Mouse (Mus musculus): ENCODE results near the gene Rbm8a.

The Rbm8a gene

DNA sequence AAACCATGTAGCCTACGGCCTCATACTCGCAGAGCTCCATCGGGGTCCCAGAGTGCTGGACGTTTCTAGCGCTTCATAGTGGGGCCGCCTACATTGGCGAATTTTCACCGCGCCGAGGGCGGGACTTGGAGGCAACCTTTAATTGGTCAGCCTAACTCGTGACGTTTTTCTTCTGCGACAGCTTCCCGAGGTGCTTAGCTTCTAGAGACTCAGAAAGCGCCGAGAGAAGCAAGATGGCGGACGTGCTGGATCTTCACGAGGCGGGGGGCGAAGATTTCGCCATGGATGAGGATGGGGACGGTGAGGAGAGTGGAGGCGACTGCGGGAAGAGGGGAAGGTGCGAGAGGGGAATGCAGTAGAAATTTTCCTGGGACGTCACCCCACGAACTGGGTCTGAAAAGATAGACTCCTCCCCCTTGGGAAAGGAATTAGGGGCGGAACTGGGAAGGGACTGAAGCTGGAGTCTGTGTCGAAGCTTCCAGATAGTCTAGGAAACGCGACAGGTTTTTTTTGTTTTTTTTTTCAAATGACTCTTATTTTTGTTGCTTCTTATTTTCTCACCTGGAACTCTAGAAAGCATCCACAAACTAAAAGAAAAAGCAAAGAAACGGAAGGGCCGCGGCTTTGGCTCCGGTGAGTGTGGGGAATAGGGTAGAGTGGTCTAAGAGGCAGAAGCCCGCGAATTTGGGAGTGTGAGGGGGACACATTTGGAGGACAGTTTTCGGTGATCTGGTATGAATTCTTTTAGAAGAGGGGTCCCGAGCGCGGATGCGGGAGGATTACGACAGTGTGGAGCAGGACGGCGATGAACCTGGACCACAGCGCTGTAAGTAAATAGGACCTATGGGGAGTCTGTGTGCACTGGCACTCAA lies at the start of gene Rbm8a:
Rbm8a (plus strand) TSS at position 205 of the 872 bp plus-strand sequence.
- peak; percentile 99 for DNase-seq (ENCODE audit: low read depth, low spot score)

DNA sequence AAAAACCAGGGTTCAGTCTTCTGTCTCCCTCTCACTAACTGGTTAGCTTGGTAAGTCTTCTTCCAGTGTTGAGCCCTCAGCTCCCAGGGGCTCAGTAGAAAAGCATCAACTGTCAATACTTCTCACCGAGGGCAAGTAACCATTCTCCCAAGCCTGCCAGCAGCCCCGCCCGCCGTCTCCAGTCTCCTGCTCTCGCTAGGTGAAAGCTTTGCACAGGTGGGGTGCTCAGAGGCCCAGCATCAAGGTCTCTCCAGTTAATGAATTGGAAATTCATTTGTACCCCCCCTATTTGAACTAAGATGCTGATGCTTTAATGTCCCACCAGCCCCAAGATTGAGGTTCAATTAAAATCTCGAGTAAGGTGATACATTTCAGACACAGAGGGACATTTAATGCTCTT lies 48.6 kb upstream of the Rbm8a start:
- no peak for DNase-seq (ENCODE audit: low read depth, low spot score)

DNA sequence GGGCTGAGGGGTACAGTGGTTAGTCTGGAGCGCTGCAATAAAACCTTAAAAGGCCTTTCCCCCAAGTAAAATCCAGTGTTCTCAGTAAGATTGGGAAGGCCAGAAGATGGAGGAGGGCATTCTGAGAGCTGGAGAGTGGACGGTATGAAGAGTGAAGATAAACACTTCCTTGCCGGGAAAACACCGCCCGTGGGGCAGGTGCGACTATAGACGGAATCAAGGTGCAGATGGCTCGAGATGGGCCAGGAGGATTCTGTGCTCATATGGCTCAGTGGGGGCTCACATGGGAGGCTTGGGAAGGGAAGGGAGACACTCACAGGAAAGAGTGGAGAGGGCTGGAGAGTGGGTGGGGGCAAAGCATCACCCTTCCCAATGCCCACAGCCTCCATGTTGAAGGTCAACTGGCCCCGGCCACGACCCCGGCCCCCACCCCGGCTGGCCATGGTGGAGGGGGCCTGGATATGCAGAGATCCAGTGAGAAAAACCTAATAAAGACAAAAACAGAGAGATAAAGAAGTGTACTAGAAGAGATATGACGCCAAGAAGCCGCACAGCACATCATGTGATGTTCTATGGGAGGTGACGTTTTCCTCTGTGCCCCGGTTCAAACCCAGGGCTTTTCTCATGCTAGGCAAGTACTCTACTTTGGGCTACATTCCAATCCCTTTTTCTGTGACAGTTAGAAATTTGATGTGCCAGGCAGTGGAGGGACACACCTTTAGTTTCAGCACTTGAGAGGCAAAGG lies 47.8 kb upstream of the Rbm8a start:
- DNase-seq (ENCODE audit: low read depth, low spot score), result no peak

DNA sequence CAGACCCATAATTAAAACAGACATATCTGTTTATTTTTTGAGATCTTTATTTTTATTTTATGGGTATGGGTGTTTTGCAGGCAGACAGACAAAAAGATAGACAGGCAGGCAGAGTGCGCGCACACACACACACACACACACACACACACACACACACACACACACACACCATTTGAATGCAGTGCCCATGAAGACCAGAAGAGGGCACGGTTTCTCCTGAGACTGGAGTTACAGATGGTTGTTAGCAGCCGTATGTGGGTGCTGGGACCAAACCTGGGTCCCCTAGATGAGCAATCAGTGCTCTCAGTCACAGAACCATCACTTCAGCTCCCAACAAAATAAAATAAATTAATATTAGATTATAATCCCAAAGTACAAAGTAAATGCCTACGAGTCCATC lies 46.3 kb upstream of the Rbm8a start:
- no peak for DNase-seq (ENCODE audit: low read depth, low spot score)

DNA sequence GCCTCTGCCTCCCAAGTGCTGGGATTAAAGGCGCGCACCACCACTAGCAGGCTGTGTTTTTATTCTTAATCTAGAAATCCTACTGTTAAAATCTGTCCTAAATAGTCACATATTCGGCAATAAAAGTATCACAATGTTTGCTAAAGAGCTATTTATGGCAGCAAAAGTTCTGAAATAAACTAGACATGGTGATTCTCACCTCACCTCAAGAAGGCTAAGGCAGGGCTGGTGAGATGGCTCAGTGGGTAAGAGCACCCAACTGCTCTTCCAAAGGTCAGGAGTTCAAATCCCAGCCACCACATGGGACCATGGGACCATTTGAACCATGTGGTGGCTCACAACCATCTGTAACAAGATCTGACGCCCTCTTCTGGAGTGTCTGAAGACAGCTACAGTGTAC lies 39.1 kb upstream of the Rbm8a start:
- DNase-seq (ENCODE audit: low read depth, low spot score), result no peak

DNA sequence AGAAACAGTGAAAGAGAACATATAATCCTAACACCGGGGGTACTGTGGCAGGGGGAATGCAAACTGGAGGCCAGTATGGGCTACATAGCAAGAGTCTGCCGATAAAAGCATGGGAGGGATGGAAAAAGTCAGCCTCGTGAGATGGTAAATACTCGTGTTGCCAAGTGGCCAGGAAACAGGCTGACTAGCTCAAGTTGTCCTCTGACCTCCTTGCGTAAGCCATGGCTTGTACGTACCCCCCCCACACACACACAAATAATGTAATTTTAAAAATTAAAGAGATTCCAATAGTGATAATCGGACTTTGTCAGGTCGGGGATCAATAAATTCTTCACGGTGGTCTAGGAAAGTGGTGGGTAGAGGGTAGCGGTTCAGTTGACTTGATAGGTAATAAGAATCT lies 36.4 kb upstream of the Rbm8a start:
- DNase-seq (ENCODE audit: low read depth, low spot score), result peak; percentile 58

DNA sequence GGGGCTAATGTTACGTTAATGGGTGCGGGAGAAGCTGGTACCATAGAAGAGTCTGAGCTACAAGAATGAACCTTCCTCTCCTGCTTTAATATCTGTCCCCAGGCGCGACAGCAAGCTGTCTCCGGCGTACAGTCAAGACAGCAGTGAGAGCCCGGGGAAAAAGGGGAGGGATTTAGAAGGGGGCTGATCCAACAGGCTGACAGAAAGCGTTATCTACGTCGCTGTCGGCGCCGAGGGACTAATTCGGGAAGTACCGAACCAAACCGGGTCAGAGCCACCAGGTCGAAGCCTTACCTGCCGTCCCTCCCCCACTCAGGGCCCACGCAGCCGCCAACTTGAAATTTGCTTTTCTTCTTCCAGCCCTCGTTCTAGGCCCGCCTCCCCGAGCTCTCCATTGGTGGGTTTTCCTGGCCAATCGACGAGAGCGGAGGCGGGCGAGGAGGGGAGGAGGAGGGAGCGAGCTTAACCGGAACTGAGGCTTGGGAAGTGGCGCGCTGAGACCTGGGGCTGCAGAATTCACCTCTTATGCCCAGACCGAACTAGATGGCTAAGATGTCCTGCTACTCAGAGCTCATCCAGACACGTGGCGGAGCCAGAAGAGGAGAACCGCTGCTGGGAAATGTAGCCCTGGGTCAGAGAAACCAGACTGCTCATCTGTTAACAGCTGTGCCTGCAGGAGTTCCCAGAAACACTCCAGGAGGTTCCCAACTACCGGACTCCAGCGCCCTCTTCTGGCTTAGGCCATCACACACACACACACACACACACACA lies 35.8 kb upstream of the Rbm8a start, which contains the start of gene Polr3gl:
Polr3gl (minus strand) TSS at position 392 of the 771 bp plus-strand sequence.
- DNase-seq (ENCODE audit: low read depth, low spot score), result peak; percentile 94

DNA sequence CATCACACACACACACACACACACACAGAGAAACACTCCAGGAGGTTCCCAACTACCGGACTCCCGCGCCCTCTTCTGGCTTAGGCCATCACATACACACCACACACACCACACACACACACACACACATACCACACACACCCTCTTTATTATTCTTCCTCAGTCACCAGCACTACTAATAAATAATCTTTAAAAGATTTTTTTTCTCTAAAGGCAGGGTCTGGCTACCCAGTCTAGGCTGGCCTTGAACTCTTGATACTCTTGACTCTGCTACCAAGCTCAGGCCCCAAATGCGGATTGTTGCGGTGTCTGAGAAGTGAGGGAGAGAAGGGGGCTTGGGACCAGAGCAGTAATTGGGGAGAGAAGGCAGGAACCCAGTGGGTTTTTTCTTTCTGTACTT lies 34.9 kb upstream of the Rbm8a start:
- DNase-seq (ENCODE audit: low read depth, low spot score), result no peak

DNA sequence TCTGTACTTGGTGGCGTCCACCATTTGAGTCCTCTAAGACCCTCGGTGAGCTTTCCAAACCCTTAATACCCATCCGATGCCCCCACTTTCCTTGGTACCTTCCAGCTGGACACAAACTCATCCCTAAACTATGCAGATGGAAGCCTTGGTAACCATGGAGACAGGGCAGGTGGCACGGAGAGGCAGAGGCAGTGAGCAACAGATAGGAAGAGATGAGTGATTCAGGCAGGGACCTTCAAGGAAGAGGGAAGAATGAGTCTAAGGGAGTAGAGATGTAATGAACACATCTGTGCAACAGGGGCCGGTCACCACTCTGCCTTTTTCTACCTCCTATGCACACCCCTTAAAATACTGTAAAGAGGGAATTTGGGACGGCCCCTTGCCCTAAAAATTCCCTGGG lies 34.1 kb upstream of the Rbm8a start:
- DNase-seq (ENCODE audit: low read depth, low spot score), result peak; percentile 52

DNA sequence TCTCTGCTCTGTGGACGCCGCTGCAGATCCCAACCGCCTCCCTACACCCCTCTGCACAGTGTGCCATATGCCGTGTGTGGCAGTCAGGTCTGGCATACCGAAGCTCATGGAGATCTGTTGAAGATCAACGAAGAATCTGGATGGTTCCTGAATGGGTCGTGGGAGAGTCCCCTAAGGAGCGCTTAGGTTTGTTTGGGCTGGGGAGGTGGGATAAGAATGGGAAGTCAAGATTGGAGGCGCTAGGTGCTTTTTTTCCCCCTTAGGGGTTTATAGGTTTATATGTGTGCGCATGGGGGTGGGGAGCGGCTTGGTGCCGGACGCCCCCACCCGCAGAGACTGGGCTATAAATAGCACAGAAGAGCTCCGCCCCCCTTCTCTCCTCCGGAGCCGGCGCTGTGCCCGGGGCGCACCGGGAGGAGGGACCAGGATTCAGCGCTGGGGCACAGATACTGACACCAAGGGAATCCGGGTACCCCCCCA lies 33.5 kb upstream of the Rbm8a start, which contains the start of gene Ankrd34a:
Ankrd34a (plus strand) TSS at position 409 of the 480 bp plus-strand sequence.
- peak; percentile 34 for DNase-seq (ENCODE audit: low read depth, low spot score)

DNA sequence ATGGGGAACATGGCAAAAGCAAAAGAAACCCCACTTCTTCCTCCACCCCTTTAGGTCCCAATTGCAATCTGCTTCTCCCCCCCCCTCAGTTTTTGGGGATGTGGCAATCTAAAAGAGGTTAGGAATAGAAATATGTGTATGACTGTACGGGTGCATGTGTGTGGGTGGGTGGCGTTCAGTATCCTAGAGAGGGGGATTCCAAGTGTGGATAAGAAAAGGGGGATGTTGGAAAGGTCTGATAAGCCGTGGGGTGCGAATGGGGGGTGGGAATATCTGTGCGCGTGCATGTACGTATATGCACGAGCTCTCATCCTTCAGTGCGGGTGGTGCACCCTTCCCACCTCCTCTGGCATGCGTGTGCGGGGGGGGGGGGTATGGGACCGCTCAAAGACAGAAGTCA lies 32.9 kb upstream of the Rbm8a start:
- DNase-seq (ENCODE audit: low read depth, low spot score), result peak; percentile 27

DNA sequence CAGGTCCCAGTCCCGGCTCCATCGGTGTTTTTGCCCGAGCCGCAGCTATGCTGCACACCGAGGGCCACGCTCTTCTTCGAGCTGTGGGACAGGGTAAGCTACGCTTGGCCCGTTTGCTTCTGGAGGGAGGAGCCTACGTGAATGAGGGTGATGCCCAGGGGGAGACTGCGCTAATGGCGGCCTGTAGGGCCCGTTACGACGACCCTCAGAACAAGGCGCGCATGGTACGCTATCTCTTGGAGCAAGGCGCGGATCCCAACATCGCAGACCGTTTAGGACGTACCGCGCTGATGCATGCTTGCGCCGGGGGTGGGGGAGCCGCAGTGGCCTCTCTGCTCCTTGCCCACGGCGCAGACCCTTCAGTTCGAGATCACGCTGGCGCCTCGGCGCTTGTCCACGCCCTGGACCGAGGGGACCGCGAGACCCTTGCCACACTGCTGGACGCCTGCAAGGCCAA lies 32.3 kb upstream of the Rbm8a start:
- peak; percentile 40 for DNase-seq (ENCODE audit: low read depth, low spot score)

DNA sequence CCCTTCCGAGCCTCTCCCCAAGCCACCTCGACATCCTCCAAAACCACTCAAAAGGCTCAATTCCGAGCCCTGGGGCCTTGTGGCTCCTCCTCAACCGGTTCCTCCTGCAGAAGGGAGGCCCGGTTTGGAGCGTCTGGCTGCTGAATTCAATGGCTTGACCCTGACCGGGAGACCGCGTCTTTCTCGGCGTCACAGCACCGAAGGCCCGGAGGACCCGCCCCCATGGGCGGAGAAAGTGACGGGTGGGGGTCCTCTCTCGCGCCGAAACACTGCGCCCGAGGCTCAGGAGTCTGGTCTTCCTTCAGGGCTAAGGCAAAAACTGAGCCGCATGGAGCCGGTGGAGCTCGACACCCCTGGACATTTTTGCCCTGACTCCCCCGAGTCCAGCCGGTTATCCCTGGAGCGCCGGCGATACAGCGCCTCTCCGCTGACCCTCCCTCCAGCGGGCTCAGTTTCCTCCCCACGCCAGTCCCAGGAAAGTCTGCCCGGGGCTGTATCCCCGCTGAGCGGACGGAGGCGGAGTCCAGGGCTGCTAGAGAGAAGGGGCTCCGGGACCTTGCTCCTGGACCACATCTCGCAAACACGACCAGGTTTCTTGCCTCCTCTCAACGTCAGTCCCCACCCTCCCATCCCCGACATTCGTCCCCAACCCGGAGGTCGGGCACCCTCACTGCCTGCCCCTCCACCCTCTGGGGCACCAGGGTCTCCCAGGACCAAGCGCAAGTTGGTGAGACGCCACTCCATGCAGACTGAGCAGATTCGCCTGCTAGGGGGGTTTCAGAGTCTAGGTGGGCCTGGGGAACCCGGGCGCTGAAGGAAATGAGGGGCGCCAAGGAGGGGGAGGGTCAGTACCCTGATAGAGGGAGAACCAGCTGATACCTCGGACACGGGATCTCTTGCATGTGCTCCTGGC lies 31.3 kb upstream of the Rbm8a start:
- DNase-seq (ENCODE audit: low read depth, low spot score), result no peak

DNA sequence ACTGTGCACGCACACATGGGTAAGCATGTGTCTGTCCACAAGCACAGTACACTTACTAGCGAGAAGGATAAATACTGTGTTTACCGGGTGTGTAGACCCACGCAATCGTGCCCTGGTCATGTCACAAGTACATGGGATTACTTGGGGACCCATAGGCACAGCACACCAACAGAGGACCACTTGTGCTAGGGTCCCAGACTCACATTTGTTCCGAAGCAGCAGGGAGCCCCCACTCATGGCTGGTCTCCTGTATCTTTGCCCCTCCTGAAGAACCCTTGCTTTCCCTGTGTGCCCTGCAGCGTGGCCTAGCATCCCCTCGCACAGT lies 30.7 kb upstream of the Rbm8a start:
- no peak for DNase-seq (ENCODE audit: low read depth, low spot score)

DNA sequence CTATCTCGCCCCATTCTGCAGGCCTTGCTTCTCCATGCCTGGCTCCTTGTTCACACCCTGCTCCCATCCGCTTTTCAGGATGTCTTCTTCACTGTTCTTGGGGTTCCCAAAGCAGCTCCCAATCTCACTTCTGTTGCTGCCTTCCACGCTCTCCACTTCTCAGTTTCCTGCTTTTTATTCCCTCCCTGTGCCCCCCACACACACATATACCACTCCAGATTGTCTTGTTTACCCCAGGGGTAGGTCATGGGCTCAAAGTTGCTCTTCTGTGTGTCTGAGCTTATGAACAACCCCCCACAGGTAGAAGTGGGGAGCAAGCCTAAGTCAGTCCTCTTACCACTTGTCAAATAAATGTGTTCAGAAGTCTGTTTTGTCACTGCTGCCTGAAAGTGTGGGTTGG lies 30.3 kb upstream of the Rbm8a start:
- DNase-seq (ENCODE audit: low read depth, low spot score), result no peak

DNA sequence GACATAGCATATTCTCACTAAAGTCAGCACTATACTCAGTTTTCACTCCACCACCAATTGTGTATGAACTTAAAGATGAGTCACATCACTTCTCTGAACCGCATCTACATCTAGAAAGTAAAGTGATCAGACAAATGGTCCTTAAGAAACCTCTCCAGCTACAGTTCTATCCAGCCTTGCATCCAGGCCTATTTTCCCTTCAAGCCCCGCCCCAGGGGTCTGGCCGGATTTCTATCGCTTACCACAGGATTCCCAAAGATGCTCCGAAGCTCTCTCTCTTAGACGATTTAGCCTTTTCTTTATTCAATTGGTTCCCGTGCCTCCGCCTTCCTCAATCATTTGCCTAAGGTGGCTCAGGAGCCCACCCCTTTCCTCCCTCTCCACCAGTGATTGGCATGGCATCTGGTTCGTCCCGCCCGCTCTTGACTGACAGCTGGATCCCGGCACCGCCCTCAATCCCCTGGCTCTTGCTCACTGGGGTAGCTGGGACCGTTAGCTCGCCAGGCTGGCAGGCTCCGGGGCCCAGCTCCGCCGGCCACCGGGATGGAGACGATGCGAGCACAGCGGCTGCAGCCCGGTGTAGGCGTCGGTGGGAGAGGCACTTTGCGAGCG lies 29.0 kb upstream of the Rbm8a start, which contains the start of gene Lix1l:
Lix1l (plus strand) TSS at position 511 of the 612 bp plus-strand sequence.
- DNase-seq (ENCODE audit: low read depth, low spot score), result peak; percentile 100

DNA sequence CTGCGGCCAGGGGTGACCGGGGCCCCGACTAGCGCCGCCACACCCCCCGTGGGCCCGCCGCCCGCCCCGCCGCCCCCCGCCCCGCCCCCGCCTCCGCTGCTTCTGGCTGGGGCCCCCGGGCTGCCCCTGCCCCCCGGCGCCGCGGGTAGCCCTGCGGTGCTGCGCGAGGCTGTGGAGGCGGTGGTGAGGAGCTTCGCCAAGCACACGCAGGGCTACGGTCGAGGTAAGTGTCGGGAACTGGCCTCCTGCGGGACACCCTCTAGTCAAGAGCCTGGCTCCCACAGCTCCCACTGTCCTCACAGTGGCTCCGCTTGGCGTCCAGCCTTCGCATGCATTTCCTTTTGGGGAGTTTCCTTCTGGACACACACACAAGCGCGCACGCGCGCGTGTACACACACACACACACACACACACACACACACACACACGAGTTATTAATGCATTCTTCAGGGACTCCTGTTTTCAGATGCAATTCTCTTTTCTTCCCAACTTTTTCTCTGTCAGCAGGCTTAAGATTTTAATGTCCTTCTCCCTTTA lies 28.4 kb upstream of the Rbm8a start:
- peak; percentile 87 for DNase-seq (ENCODE audit: low read depth, low spot score)

DNA sequence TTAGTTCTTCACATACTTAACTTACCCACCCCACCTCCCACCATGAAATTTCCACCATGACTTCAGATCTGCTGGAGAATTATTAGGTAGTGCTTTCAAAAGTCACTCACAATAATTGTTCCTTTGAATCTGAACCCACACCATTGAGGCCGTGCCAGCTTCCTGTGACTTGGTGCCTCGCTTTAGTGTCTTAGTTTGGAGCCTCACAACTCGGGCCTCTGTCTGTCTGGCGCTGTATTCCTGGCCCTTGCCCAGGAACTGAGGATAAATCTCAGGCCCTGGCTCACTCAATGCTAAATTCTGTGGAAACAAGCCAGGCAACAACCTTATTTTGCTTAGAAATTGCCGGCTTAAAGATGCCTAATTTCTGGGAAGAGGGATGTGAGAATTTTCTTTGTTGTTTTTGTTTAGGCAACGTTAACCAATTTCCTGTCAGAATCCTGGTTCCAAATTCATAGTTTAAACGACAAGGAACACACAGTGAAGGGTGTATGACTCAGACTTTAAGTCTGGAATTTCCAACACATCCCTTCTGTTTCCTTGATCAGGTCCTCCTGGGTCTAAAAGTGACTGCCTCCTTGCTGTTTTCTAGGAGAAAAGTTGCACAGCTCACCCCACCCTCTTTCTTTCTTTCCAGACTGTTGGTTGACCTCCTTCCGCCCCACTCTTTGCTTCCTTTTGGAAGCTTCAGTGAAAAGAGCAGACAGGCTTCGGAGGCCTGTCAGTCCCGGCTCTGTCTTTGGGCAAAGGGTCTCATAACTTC lies 27.6 kb upstream of the Rbm8a start:
- DNase-seq (ENCODE audit: low read depth, low spot score), result peak; percentile 70

DNA sequence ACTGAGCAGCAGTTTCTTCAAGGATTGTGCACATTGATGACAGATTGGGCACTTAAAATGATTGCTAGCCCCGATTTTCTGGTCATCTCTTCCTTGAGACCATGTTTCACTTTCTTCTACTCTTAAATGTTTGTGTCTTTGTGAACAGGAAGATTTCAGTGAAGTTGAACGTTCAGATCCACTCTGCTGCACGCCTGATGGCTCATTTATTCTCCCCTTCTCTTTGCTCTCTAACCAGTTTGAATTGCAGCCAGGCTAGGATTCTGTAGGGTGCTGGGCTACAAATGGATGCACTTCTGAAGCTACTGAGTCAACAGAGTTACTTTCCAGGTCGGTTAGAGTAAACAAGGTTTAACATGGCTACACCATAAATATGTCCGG lies 27.0 kb upstream of the Rbm8a start:
- no peak for DNase-seq (ENCODE audit: low read depth, low spot score)

Measured in 3T3-L1 (cell line).